ENCODE assay signal across 14 mouse cellular contexts in the genomic region with DNA sequence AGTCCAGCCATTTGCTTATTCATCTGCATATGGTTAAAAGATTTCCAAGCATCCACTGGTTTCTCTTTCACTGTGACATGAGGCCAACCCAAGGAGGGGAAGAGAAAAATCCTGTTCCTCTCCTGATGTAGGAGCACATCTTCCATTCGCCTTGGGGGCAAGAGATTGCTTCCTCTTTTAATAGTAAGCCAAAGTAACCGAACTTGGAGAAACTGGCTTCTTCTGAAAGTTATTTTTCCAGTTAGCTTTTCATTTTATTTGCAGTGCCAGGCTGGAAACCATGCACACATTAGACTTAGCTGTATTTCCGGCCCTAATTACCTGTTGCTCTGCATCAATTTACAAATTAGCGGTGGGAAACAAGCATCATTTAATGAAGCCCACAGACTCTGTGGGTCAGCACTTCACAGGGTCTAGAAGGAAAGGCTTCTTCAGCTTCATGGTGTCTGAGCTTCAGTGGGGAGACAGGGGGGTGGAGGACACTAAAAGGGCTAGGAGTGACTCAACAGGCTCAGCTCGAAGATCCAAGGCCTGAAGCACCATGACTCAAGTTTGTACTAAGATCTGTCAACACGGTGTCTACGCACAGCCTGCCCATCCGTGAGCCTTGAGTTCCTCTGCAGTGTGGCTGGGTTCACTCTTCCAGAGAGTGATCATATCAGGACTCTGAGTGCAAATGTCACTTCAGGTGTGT. TPM values are rescaled to one million over a fixed set of nuclear protein-coding genes. Genes with fewer than 3 reads are reported as not detected.
A peak's percentile ranks its signal among the peaks of the same experiment; 100 is the strongest.
DNase-seq lines count a peak whose midpoint lies in the region; ATAC-seq and TF ChIP-seq lines count a peak whose summit lies in the region.
"Had no signal": no experiment of that assay in that cellular context is flagged by ENCODE, and none has a peak within 500 bp of the region (broad histone marks: within the 10 kb centered on the region; RNA-seq: fewer than 3 reads in every experiment).

No protein-coding gene starts in this region.

- DNase-seq in adrenal gland, adult (ENCODE audit: inconsistent age in 2 of 2, low spot score in 1 of 2) = peak; percentile 78 to 88
- DNase-seq in adrenal gland, postnatal 4 days (ENCODE audit: low spot score in 2 of 2) = no peak
- no peak for DNase-seq in spleen, adult 2 months (ENCODE audit: low read depth in 1 of 2, low spot score in 2 of 2)
- DNase-seq in spleen, postnatal 4 days (ENCODE audit: low spot score in 2 of 2) = no peak
- no peak for DNase-seq in cerebellum, adult 8-10 months
- no peak for DNase-seq in kidney, adult 11 months
- DNase-seq in gastrocnemius, postnatal 4 days (ENCODE audit: low spot score in 2 of 2) = no peak
- DNase-seq: cerebellum, postnatal 14 days; gastrocnemius, postnatal 36 days; lung, adult 2 months had no signal

- no peak overlapping the region for H3K4me3 ChIP-seq in spleen, adult 2 months (ENCODE audit: extremely low read depth, insufficient read depth, insufficient read length)
- no peak overlapping the region for H3K4me3 ChIP-seq in heart, embryonic 15.5 days
- H3K4me3 ChIP-seq: forebrain, embryonic 13.5 days; midbrain, embryonic 10.5 days had no signal

- no peak for TF ChIP-seq CTCF in spleen, adult 2 months (IDR thresholded peaks at IDR 0.05; ENCODE audit: extremely low read depth, insufficient read depth, insufficient read length, insufficient replicate concordance)

- no peak overlapping the region for H3K4me2 ChIP-seq in heart, embryonic 15.5 days
- H3K4me2 ChIP-seq: forebrain, embryonic 13.5 days had no signal

- no peak for ATAC-seq in heart, embryonic 15.5 days (replicated peaks; ENCODE audit: insufficient number of reproducible peaks, insufficient read depth, low FRiP score, low read depth)
- ATAC-seq: forebrain, embryonic 13.5 days had no signal

- no peaks in the 10 kb centered on the region for H3K27me3 ChIP-seq in spleen, adult 2 months (ENCODE audit: control insufficient read depth, insufficient read depth, low read length)
- H3K27me3 ChIP-seq in heart, embryonic 15.5 days = no peaks in the 10 kb centered on the region
- H3K27me3 ChIP-seq: forebrain, embryonic 13.5 days had no signal

- H3K27ac ChIP-seq in spleen, adult 2 months (ENCODE audit: insufficient read depth, low read length) = peak overlapping the region; percentile 55
- peak overlapping the region; percentile 5; the same call in 1 of the 2 replicates for H3K27ac ChIP-seq in heart, embryonic 15.5 days
- H3K27ac ChIP-seq: forebrain, embryonic 13.5 days had no signal

- no peak overlapping the region for H3K9ac ChIP-seq in heart, embryonic 15.5 days
- H3K9ac ChIP-seq: forebrain, embryonic 13.5 days had no signal

- no peak for TF ChIP-seq POLR2A in spleen, adult 2 months (IDR thresholded peaks at IDR 0.05; ENCODE audit: low read depth, low read length)

- WGBS in spleen, adult 2 months = 50% methylated on average over 8 of the region's 8 CpGs
- WGBS in heart, embryonic 15.5 days = 61% methylated on average over 8 of the region's 8 CpGs

- no peaks in the 10 kb centered on the region for H3K9me3 ChIP-seq in heart, embryonic 15.5 days (replicated peaks)
- H3K9me3 ChIP-seq: forebrain, embryonic 13.5 days; G1E; midbrain, embryonic 10.5 days had no signal

- peaks cover 11% of the 10 kb centered on the region; the same call in 1 of the 2 replicates for H3K4me1 ChIP-seq in spleen, adult 2 months (ENCODE audit: control insufficient read depth, insufficient read depth, insufficient read length)
- H3K4me1 ChIP-seq in heart, embryonic 15.5 days (replicated peaks) = peaks cover 12% of the 10 kb centered on the region

- H3K36me3 ChIP-seq in spleen, adult 2 months (ENCODE audit: control insufficient read depth, insufficient read depth, low read length) = no peaks in the 10 kb centered on the region
- H3K36me3 ChIP-seq in heart, embryonic 15.5 days = no peaks in the 10 kb centered on the region
- H3K36me3 ChIP-seq: G1E; midbrain, embryonic 10.5 days had no signal

RNA-seq across cellular contexts. Expression of gene Cnn3, which starts 54.6 kb away (rescaled TPM):
- total RNA-seq in adrenal gland, postnatal 4 days (2021) = 100 to 1,000 TPM; 191 to 207 TPM
- 55.7 and 92.3 TPM in 2 replicates for polyA plus RNA-seq in spleen, adult 2 months (2012; rRNA removed)
- polyA plus RNA-seq in heart, embryonic 15.5 days (2015; fragmentation: Nextera tagmentation; extraction: Ambion mirVana) = 341 and 401 TPM in 2 replicates
- 100 to 1,000 TPM; 194 to 214 TPM for total RNA-seq in gastrocnemius, postnatal 4 days (2021)
- polyA plus RNA-seq: G1E had no signal

Comparison
In these comparisons a context has a peak if more than half of its experiments do, and no peak if none do; other contexts are left out.
1. DNase-seq: peak in adrenal gland, adult (2 of 2); none in adrenal gland, postnatal 4 days (0 of 2), spleen, adult 2 months (0 of 2), spleen, postnatal 4 days (0 of 2), cerebellum, adult 8-10 months (single experiment), kidney, adult 11 months (single experiment) and gastrocnemius, postnatal 4 days (0 of 2).